9 mouse cellular contexts compared by ENCODE assay signal in genomic region chr16:93915338-93915849, GRCm38 (mm10). TPM values are rescaled to one million over a fixed set of nuclear protein-coding genes. Genes with fewer than 3 reads are reported as not detected.
DNase-seq lines count a peak whose midpoint lies in the region; ATAC-seq and TF ChIP-seq lines count a peak whose summit lies in the region.
"Had no signal": no experiment of that assay in that cellular context is flagged by ENCODE, and none has a peak within 500 bp of the region (broad histone marks: within the 10 kb centered on the region; RNA-seq: fewer than 3 reads in every experiment).

No protein-coding gene starts in this region.

- no peaks in the 10 kb centered on the region for H3K36me3 ChIP-seq in intestine, postnatal 0 days (ENCODE audit: control insufficient read depth, insufficient read depth)
- H3K36me3 ChIP-seq in intestine, embryonic 15.5 days = no peaks in the 10 kb centered on the region
- H3K36me3 ChIP-seq in ES-Bruce4 (ENCODE audit: control insufficient read depth, insufficient read depth, low read length, poor library complexity, severe bottlenecking) = no peaks in the 10 kb centered on the region
- no peaks in the 10 kb centered on the region for H3K36me3 ChIP-seq in small intestine, adult 2 months (ENCODE audit: control insufficient read depth, insufficient read depth, low read length)
- H3K36me3 ChIP-seq: embryonic facial prominence, embryonic 15.5 days; limb, embryonic 12.5 days had no signal

- no peaks in the 10 kb centered on the region for H3K27me3 ChIP-seq in intestine, postnatal 0 days (replicated peaks; ENCODE audit: control insufficient read depth, insufficient read depth, low read length)
- H3K27me3 ChIP-seq in intestine, embryonic 15.5 days (replicated peaks) = no peaks in the 10 kb centered on the region
- H3K27me3 ChIP-seq in ES-Bruce4 (ENCODE audit: control insufficient read depth, insufficient read depth, low read length, poor library complexity, severe bottlenecking) = no peaks in the 10 kb centered on the region
- no peaks in the 10 kb centered on the region for H3K27me3 ChIP-seq in small intestine, adult 2 months (ENCODE audit: control insufficient read depth, insufficient read depth, low read length)
- H3K27me3 ChIP-seq: embryonic facial prominence, embryonic 15.5 days had no signal

- no peak overlapping the region for H3K9ac ChIP-seq in intestine, postnatal 0 days (ENCODE audit: low read depth, low read length)
- H3K9ac ChIP-seq in intestine, embryonic 15.5 days = no peak overlapping the region
- H3K9ac ChIP-seq in ES-Bruce4 (ENCODE audit: low read depth, poor library complexity, severe bottlenecking) = no peak overlapping the region
- H3K9ac ChIP-seq: embryonic facial prominence, embryonic 15.5 days; limb, embryonic 12.5 days had no signal

- no peak overlapping the region for H3K4me3 ChIP-seq in intestine, postnatal 0 days (ENCODE audit: low read depth, low read length)
- H3K4me3 ChIP-seq in intestine, embryonic 15.5 days (replicated peaks) = no peak overlapping the region
- no peak overlapping the region for H3K4me3 ChIP-seq in ES-Bruce4 (ENCODE audit: low read depth, low read length)
- no peak overlapping the region for H3K4me3 ChIP-seq in small intestine, adult 2 months (ENCODE audit: low read depth, low read length)
- H3K4me3 ChIP-seq: embryonic facial prominence, embryonic 15.5 days; limb, embryonic 12.5 days had no signal

- no peak for ATAC-seq in intestine, postnatal 0 days
- ATAC-seq in intestine, embryonic 15.5 days = no peak

- no peak for TF ChIP-seq POLR2A in ES-Bruce4 (IDR thresholded peaks at IDR 0.05; ENCODE audit: insufficient read depth, low read length)
- no peak for TF ChIP-seq POLR2A in small intestine, adult 2 months (IDR thresholded peaks at IDR 0.05; ENCODE audit: low read depth, low read length)

- TF ChIP-seq CTCF in intestine, postnatal 0 days (IDR thresholded peaks at IDR 0.05; ENCODE audit: low read depth) = peak; percentile 66
- peak; percentile 50 for TF ChIP-seq CTCF in ES-Bruce4 (IDR thresholded peaks at IDR 0.05; ENCODE audit: low read depth, low read length)
- TF ChIP-seq CTCF in small intestine, adult 2 months (IDR thresholded peaks at IDR 0.05; ENCODE audit: extremely low read depth, insufficient read length, insufficient replicate concordance, low read depth, low read length) = 0 out of 2 replicates have a peak, but pooled peaks have one; percentile 20

- H3K9me3 ChIP-seq in intestine, postnatal 0 days (ENCODE audit: control insufficient read depth) = no peaks in the 10 kb centered on the region
- H3K9me3 ChIP-seq in intestine, embryonic 15.5 days = no peaks in the 10 kb centered on the region
- H3K9me3 ChIP-seq in ES-Bruce4 (replicated peaks; ENCODE audit: control insufficient read depth, insufficient read depth, low read length, poor library complexity, severe bottlenecking) = no peaks in the 10 kb centered on the region
- H3K9me3 ChIP-seq: embryonic facial prominence, embryonic 15.5 days; limb, embryonic 12.5 days had no signal

- H3K27ac ChIP-seq in intestine, postnatal 0 days (ENCODE audit: low read depth, low read length) = no peak overlapping the region
- no peak overlapping the region for H3K27ac ChIP-seq in intestine, embryonic 15.5 days
- H3K27ac ChIP-seq in ES-Bruce4 (ENCODE audit: insufficient read depth, low read length) = no peak overlapping the region
- no peak overlapping the region for H3K27ac ChIP-seq in small intestine, adult 2 months (ENCODE audit: insufficient read depth, low read depth, low read length)
- H3K27ac ChIP-seq: embryonic facial prominence, embryonic 15.5 days; limb, embryonic 12.5 days had no signal

- 44% methylated on average over 8 of the region's 10 CpGs for WGBS in intestine, postnatal 0 days
- 38% methylated on average over 7 of the region's 10 CpGs for WGBS in intestine, embryonic 15.5 days
- WGBS in small intestine, adult 2 months = 33% methylated on average over 10 of the region's 10 CpGs

- peaks cover 3% of the 10 kb centered on the region; the same call in 1 of the 2 replicates for H3K4me1 ChIP-seq in intestine, postnatal 0 days (replicated peaks; ENCODE audit: control insufficient read depth, insufficient read depth, low read length)
- H3K4me1 ChIP-seq in intestine, embryonic 15.5 days (replicated peaks) = 0 out of 2 replicates have a peak, but pooled peaks cover 14% of the 10 kb centered on the region
- H3K4me1 ChIP-seq in ES-Bruce4 (ENCODE audit: control insufficient read depth, insufficient read depth, low read length) = peaks cover 7% of the 10 kb centered on the region
- peaks cover 26% of the 10 kb centered on the region for H3K4me1 ChIP-seq in small intestine, adult 2 months (ENCODE audit: control insufficient read depth, insufficient read depth, insufficient read length, low read length)

- no peak for TF ChIP-seq EP300 in ES-Bruce4 (IDR thresholded peaks at IDR 0.05; ENCODE audit: insufficient read depth, low read depth, low read length)

- H3K4me2 ChIP-seq in intestine, postnatal 0 days (replicated peaks; ENCODE audit: low read depth) = no peak overlapping the region
- no peak overlapping the region for H3K4me2 ChIP-seq in intestine, embryonic 15.5 days (replicated peaks)
- H3K4me2 ChIP-seq: embryonic facial prominence, embryonic 15.5 days; limb, embryonic 12.5 days had no signal

- DNase-seq in A20 (ENCODE audit: low read depth, low spot score) = peak; percentile 63
- peak; percentile 67 for DNase-seq in kidney, adult 9 months
- DNase-seq in urinary bladder, postnatal 4 days (ENCODE audit: low spot score in 2 of 2) = no peak

RNA-seq across cellular contexts. Expression of gene Chaf1b, which starts 31.7 kb away (rescaled TPM):
- polyA plus RNA-seq in intestine, postnatal 0 days (2015; fragmentation: Nextera tagmentation; extraction: Ambion mirVana) = 18.6 and 19.4 TPM in 2 replicates
- 55.1 and 62.1 TPM in 2 replicates for polyA plus RNA-seq in intestine, embryonic 15.5 days (2015; fragmentation: Nextera tagmentation; extraction: Ambion mirVana)
- polyA plus RNA-seq in ES-Bruce4 (2011; ENCODE audit: insufficient read depth, insufficient read length, low read depth, missing spikeins) = 63.0 and 63.8 TPM in 2 replicates
- polyA plus RNA-seq in small intestine, adult 2 months (2012; rRNA removed) = 2.4 and 3.3 TPM in 2 replicates

Comparison
In these comparisons a context has a peak if more than half of its experiments do, and no peak if none do; other contexts are left out.
1. DNase-seq: peak in A20 (single experiment) and kidney, adult 9 months (single experiment); none in urinary bladder, postnatal 4 days (0 of 2).
2. Peak in every context shown above with its lines, with median percentiles within 50 percentile points of each other: CTCF ChIP-seq.